Mouse (Mus musculus): ENCODE measurements around the gene Aym1.

Gene Aym1

GRCm38 (mm10) chr5:113407346-113407745 lies 50.3 kb downstream of the Aym1 start:
- no peak for DNase-seq (ENCODE audit: low spot score)
